Mouse (Mus musculus) midbrain, embryonic 15.5 days (tissue): ENCODE results near the gene Cir1. TPM values are rescaled to one million over a fixed set of nuclear protein-coding genes. Genes with fewer than 3 reads are reported as not detected.

Experiments
- ATAC-seq: fragments of 200-750 bp; cut with Nextera tagmentation; replicated peaks from 2 replicates; pipeline ENCODE4 v1.8.0; 2017; ENCODE audit warnings: moderate TSS enrichment
- H3K27ac ChIP-seq: fragments of 300-500 bp; sonication (generic); 2 replicates; pipeline ENCODE4 v1.5.1; 2015; ENCODE audit warnings: mild to moderate bottlenecking, inconsistent platforms
- H3K27me3 ChIP-seq: fragments of 300-500 bp; sonication (generic); replicated peaks from 2 replicates; pipeline ENCODE4 v1.6.1; 2015; ENCODE audit warnings: inconsistent platforms
- H3K36me3 ChIP-seq: fragments of 300-500 bp; sonication (generic); replicated peaks from 2 replicates; pipeline ENCODE4 v1.6.1; 2015; ENCODE audit warnings: inconsistent platforms
- H3K4me1 ChIP-seq: fragments of 300-500 bp; sonication (generic); 2 replicates; pipeline ENCODE4 v1.6.1; 2015; ENCODE audit warnings: inconsistent platforms
- H3K4me2 ChIP-seq: fragments of 300-500 bp; sonication (generic); 2 replicates; pipeline ENCODE4 v1.6.1; 2015; ENCODE audit warnings: inconsistent platforms, mild to moderate bottlenecking, moderate library complexity
- H3K4me3 ChIP-seq: fragments of 300-500 bp; sonication (generic); 2 replicates; pipeline ENCODE4 v1.5.1; 2015; ENCODE audit warnings: mild to moderate bottlenecking, inconsistent platforms
- H3K9ac ChIP-seq: fragments of 300-500 bp; sonication (generic); 2 replicates; pipeline ENCODE4 v1.6.1; 2015; ENCODE audit warnings: mild to moderate bottlenecking, inconsistent platforms
- H3K9me3 ChIP-seq: fragments of 300-500 bp; sonication (generic); 2 replicates; pipeline ENCODE4 v1.6.1; 2016; ENCODE audit warnings: inconsistent platforms
- WGBS: fragments of 180-500 bp; shearing (Covaris S2); methylation state at CpG from one replicate; pipeline ENCODE4 v1.1.7; 2015; ENCODE audit warnings: mixed read lengths; 5-methylcytosine and 5-hydroxymethylcytosine counted together
- polyA plus RNA-seq: library from polyadenylated mRNA; unstranded; fragments of >200 nt; fragmentation: Nextera tagmentation; extraction: Ambion mirVana; gene quantifications from 2 replicates; pipeline ENCODE4 v1.2.1, GENCODE M21; 2015

The Cir1 gene
- polyA plus RNA-seq, 1 experiment from 2014 or later, result 27.4 TPM

- WGBS, result 0% methylated on average over 16 of the region's 17 CpGs
- H3K9ac ChIP-seq, result no peak overlapping the region
- no peak overlapping the region for H3K27ac ChIP-seq
Observed at GRCm38 (mm10) chr2:73269666-73270065, 42.8 kb downstream of the Cir1 start.

GRCm38 (mm10) chr2:73268836-73269395, 43.6 kb downstream of the Cir1 start:
- Histone ChIP-seq H3K27ac (no peak overlapping the region), H3K9me3 (no peaks in the 10 kb centered on the region), H3K36me3 (no peaks in the 10 kb centered on the region), H3K4me2 (no peak overlapping the region), H3K4me3 (no peak overlapping the region), H3K9ac (no peak overlapping the region), H3K4me1 (peaks cover 39% of the 10 kb centered on the region), H3K27me3 (peaks cover 71% of the 10 kb centered on the region)
- WGBS, result 6% methylated on average over 8 of the region's 8 CpGs
- no peak for ATAC-seq

More at GRCm38 (mm10) chr2:73269666-73270065, 42.8 kb downstream of the Cir1 start:
- Histone ChIP-seq H3K36me3 (no peaks in the 10 kb centered on the region), H3K4me2 (0 out of 2 replicates have a peak overlapping the region, but pooled peaks have one; percentile 55), H3K27me3 (peaks cover 64% of the 10 kb centered on the region), H3K4me1 (peaks cover 39% of the 10 kb centered on the region), H3K4me3 (no peak overlapping the region), H3K9me3 (no peaks in the 10 kb centered on the region)
- no peak for ATAC-seq

- Histone ChIP-seq H3K9me3 (no peaks in the 10 kb centered on the region), H3K36me3 (no peaks in the 10 kb centered on the region), H3K27ac (no peak overlapping the region), H3K4me1 (peaks cover 38% of the 10 kb centered on the region), H3K27me3 (peaks cover 73% of the 10 kb centered on the region), H3K9ac (no peak overlapping the region), H3K4me3 (no peak overlapping the region), H3K4me2 (no peak overlapping the region)
- WGBS, result 2% methylated on average over 12 of the region's 12 CpGs
- ATAC-seq, result no peak
Observed at GRCm38 (mm10) chr2:73268281-73268680, 44.2 kb downstream of the Cir1 start.

- Histone ChIP-seq H3K4me1 (peaks cover 34% of the 10 kb centered on the region), H3K9ac (no peak overlapping the region), H3K27ac (no peak overlapping the region), H3K4me2 (no peak overlapping the region), H3K4me3 (no peak overlapping the region), H3K36me3 (no peaks in the 10 kb centered on the region), H3K9me3 (no peaks in the 10 kb centered on the region), H3K27me3 (peaks cover 78% of the 10 kb centered on the region)
- no peak for ATAC-seq
- 1% methylated on average over 4 of the region's 4 CpGs for WGBS
Observed at GRCm38 (mm10) chr2:73267818-73268217, 44.7 kb downstream of the Cir1 start.

GRCm38 (mm10) chr2:73267231-73267630, 45.3 kb downstream of the Cir1 start:
- Histone ChIP-seq H3K4me1 (peaks cover 28% of the 10 kb centered on the region), H3K27ac (no peak overlapping the region), H3K27me3 (peaks cover 83% of the 10 kb centered on the region), H3K36me3 (no peaks in the 10 kb centered on the region), H3K4me2 (no peak overlapping the region), H3K4me3 (no peak overlapping the region), H3K9ac (no peak overlapping the region), H3K9me3 (no peaks in the 10 kb centered on the region)
- 20% methylated on average over 3 of the region's 3 CpGs for WGBS
- no peak for ATAC-seq

- H3K9ac ChIP-seq, result no peak overlapping the region
- no peaks in the 10 kb centered on the region for H3K9me3 ChIP-seq
- no peak overlapping the region for H3K4me2 ChIP-seq
- peaks cover 85% of the 10 kb centered on the region for H3K27me3 ChIP-seq
- WGBS, result 51% methylated on average over 1 of the region's 1 CpGs
- H3K27ac ChIP-seq, result no peak overlapping the region
- H3K4me1 ChIP-seq, result peaks cover 24% of the 10 kb centered on the region
- no peaks in the 10 kb centered on the region for H3K36me3 ChIP-seq
- H3K4me3 ChIP-seq, result no peak overlapping the region
- ATAC-seq, result no peak
Observed at GRCm38 (mm10) chr2:73266623-73267022, 45.9 kb downstream of the Cir1 start.

- Histone ChIP-seq H3K27ac (no peak overlapping the region), H3K36me3 (no peaks in the 10 kb centered on the region), H3K4me2 (no peak overlapping the region), H3K4me3 (no peak overlapping the region), H3K9me3 (no peaks in the 10 kb centered on the region), H3K9ac (no peak overlapping the region), H3K27me3 (peaks cover 80% of the 10 kb centered on the region), H3K4me1 (peaks cover 21% of the 10 kb centered on the region)
- no peak for ATAC-seq
- 7% methylated on average over 5 of the region's 5 CpGs for WGBS
Observed at GRCm38 (mm10) chr2:73266011-73266410, 46.5 kb downstream of the Cir1 start.

- Histone ChIP-seq H3K27me3 (peaks cover 69% of the 10 kb centered on the region), H3K9ac (no peak overlapping the region), H3K27ac (no peak overlapping the region), H3K36me3 (no peaks in the 10 kb centered on the region), H3K4me2 (peak overlapping the region; percentile 47; the same call in 1 of the 2 replicates), H3K4me1 (peaks cover 14% of the 10 kb centered on the region), H3K4me3 (no peak overlapping the region), H3K9me3 (no peaks in the 10 kb centered on the region)
- ATAC-seq, result no peak
- 7% methylated on average over 11 of the region's 11 CpGs for WGBS
Observed at GRCm38 (mm10) chr2:73264611-73265195, 47.8 kb downstream of the Cir1 start.

GRCm38 (mm10) chr2:73263794-73264610, 48.5 kb downstream of the Cir1 start:
- no peak for ATAC-seq
- H3K9ac ChIP-seq, result no peak overlapping the region
- no peaks in the 10 kb centered on the region for H3K36me3 ChIP-seq
- peak overlapping the region; percentile 47 for H3K4me2 ChIP-seq
- peaks cover 65% of the 10 kb centered on the region for H3K27me3 ChIP-seq
- H3K9me3 ChIP-seq, result no peaks in the 10 kb centered on the region
- H3K4me1 ChIP-seq, result peaks cover 14% of the 10 kb centered on the region
- H3K27ac ChIP-seq, result no peak overlapping the region
- 2% methylated on average over 38 of the region's 38 CpGs for WGBS
- H3K4me3 ChIP-seq, result peak overlapping the region; percentile 28

GRCm38 (mm10) chr2:73263172-73263765, 49.2 kb downstream of the Cir1 start:
- Histone ChIP-seq H3K9me3 (no peaks in the 10 kb centered on the region), H3K4me2 (peak overlapping the region; percentile 47), H3K9ac (no peak overlapping the region), H3K27me3 (peaks cover 65% of the 10 kb centered on the region), H3K4me3 (peak overlapping the region; percentile 28), H3K27ac (no peak overlapping the region), H3K4me1 (peaks cover 14% of the 10 kb centered on the region), H3K36me3 (no peaks in the 10 kb centered on the region)
- 6% methylated on average over 16 of the region's 16 CpGs for WGBS
- no peak for ATAC-seq

- H3K27ac ChIP-seq, result no peak overlapping the region
- no peaks in the 10 kb centered on the region for H3K9me3 ChIP-seq
- 39% methylated on average over 4 of the region's 4 CpGs for WGBS
- H3K27me3 ChIP-seq, result no peaks in the 10 kb centered on the region
- H3K4me3 ChIP-seq, result no peak overlapping the region
- H3K36me3 ChIP-seq, result no peaks in the 10 kb centered on the region
- no peaks in the 10 kb centered on the region for H3K4me1 ChIP-seq
- no peak overlapping the region for H3K9ac ChIP-seq
- no peak for ATAC-seq
- no peak overlapping the region for H3K4me2 ChIP-seq
Observed at GRCm38 (mm10) chr2:73248701-73249100, 63.8 kb downstream of the Cir1 start.

GRCm38 (mm10) chr2:73241299-73241698, 71.2 kb downstream of the Cir1 start:
- Histone ChIP-seq H3K9ac (no peak overlapping the region), H3K9me3 (no peaks in the 10 kb centered on the region), H3K4me3 (no peak overlapping the region), H3K27ac (no peak overlapping the region), H3K27me3 (no peaks in the 10 kb centered on the region), H3K4me1 (no peaks in the 10 kb centered on the region), H3K36me3 (no peaks in the 10 kb centered on the region), H3K4me2 (no peak overlapping the region)
- WGBS, result 83% methylated on average over 4 of the region's 4 CpGs
- no peak for ATAC-seq
